Mouse (Mus musculus): ENCODE measurements around the gene Nol6.
"Not testable (repeated sequence)": the region's sequence is repeated elsewhere in the genome, so short reads cannot be mapped to it uniquely, and the experiment has no call there.

DNA sequence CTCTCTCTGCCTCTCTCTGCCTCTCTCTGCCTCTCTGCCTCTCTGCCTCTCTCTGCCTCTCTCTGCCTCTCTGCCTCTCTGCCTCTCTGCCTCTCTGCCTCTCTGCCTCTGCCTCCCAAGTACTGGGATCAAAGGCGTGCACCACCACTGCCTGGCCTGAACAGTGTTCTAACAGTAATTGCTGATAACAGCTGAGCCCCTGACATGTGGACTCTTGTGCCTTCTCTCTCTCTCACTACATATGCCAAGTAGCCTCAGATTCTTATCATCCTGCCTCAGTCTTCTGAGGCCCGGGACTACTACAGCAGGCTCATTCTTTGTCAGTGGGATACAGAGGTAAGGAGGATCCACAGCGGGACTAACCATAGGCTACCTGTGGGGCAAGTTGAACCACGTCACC, 41.5 kb downstream of the Nol6 start:
- not testable (repeated sequence) for TF ChIP-seq POLR2A (IDR thresholded peaks at IDR 0.05; ENCODE audit: control insufficient read depth, low read depth, low read length); CTCF (IDR thresholded peaks at IDR 0.05; ENCODE audit: control insufficient read depth, insufficient read depth, insufficient replicate concordance, low read depth, low read length)

Data from testis, adult 2 months (tissue).